Mouse (Mus musculus) spleen, postnatal 14 days (tissue): ENCODE data around the gene Odf4.
"Not testable (repeated sequence)": the region's sequence is repeated elsewhere in the genome, so short reads cannot be mapped to it uniquely, and the experiment has no call there.

Source experiments
- DNase-seq, 2 experiments: peaks; one replicate each; pipeline ENCODE4 v3.0.0; 2021 to 2022; ENCODE audit warnings: low spot score in 2 of 2

Odf4 gene

GRCm38 (mm10) chr11:68946806-68947440, 20.0 kb upstream of the Odf4 start:
- no peak for DNase-seq

DNA sequence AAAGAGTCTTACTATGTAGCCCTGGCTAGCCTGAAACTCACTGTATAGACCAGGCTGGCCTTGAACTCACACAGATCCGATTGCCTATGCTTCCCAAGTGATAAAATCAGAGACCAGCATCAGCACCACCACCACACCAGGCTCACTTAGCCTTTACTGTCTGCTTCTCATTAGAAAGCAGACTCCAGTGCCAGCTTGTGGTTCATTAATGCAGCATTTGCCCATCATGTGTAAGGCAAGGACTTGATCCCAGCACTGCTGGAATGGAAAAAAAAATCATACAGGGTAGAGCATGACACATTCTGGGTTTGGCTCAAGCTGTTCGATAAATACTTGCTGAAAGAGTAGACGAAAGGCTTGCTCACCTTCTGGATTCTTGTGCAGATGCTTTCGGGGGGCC, 19.1 kb upstream of the Odf4 start:
- no peak for DNase-seq

GRCm38 (mm10) chr11:68945245-68945644, 18.4 kb upstream of the Odf4 start:
- no peak for DNase-seq

GRCm38 (mm10) chr11:68942731-68943130, 15.8 kb upstream of the Odf4 start:
- DNase-seq = no peak

GRCm38 (mm10) chr11:68940516-68940915, 13.6 kb upstream of the Odf4 start:
- no peak for DNase-seq

DNA sequence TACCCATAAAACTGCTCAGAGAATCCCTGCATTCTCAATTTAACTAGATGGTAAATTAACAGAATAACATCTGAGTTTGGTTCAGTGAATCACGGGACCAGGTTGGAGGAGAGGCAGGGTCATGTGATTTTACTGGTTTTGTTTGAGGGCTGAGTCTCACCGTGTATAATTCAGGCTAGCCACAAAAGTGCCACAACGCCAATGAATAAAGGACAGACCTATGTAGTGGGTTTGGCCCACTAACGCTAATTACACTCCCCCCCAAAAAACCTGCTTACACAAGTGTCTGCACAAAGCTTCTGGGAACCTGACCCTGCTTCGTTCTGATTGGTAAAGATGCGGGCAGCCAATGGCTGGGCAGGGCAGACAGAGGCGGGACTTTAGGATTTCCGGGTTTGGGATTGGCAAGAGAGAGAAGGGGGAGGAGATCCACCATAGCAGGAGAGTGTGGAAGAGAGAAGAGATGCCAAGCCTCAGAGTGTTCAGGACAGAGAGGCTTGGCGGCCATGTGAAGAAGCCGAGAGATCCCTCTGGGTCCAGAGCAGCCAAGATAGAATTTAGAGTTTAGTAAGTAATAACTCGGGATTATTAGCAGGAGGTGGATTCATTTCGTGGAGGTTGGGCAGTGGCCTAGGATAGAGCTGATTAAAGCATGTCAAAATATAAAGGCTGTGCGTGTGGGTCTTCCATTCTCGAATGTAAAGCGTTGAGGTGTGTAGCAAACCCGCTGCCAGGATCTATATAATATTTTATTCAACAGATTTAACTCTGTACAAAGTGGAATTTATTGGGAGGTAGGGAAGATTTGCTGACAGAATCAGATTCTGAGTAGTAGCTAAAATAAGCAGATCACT, 12.8 kb upstream of the Odf4 start:
- DNase-seq = peak; percentile 56 to 67

DNA sequence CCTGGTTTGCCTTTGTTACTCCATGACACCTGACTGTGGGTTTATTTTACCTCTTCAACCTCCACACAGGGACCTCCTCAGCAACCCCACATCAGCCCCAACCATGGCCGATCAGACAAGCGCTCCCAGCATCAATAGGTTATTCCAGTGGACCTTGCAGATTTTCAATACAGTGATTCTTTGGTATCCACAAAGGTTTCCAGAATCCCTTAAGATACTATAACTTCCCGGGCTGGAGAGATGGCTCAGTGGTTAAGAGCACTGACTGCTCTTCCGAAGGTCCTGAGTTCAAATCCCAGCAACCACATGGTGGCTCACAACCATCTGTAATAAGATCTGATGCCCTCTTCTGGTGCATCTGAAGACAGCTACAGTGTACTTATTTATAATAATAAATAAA, 10.1 kb upstream of the Odf4 start:
- not testable (repeated sequence) for DNase-seq

DNA sequence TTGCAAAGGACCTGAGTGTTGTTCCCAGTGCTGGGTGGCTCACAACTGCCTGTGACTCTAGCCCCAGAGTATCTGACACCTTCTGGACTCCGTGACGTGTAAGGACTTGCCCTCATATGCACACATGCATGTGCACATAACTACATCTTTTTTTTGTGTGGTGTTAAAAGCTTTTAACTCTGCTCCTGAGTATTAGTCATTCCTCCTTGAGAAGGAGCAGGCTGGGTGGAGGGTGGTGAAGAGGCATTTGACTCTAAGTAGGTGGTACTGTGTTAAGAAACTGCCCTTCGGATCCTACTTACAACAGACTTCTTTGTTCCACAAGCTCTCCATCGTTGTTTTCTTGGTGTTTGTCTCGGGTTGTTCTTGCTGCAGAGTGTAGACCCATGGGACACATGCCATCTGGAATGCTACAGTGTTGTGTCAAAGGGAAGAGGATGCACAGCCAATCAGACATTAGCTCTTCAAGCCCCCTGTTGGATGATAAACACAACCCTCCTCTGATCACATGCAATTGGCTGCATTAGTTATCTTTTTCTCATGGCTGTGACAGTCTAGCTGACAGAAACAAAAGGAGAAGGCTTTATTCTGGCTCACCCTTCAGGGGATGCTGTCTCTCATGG, 7.1 kb upstream of the Odf4 start:
- no peak for DNase-seq

DNA sequence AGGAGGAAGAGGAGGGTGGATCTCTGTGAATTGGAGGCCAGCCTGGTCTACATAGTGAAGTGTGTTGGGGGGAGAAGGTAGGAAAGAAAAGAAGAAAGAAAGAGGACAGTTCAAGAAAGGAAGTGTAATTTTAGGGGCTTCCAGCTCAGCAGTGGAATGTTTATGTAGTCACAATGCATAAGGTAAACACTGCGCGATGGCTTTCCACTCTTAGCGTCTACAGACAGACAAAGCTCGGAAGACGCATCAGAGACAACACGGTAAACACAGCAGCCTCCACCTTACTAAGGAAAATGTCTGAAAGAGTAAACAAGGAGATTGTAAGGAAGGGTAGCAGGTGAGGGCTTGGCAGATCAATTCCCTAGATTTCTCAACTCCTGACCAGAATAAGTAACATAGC, 3.1 kb upstream of the Odf4 start:
- no peak for DNase-seq

GRCm38 (mm10) chr11:68924749-68925148, 2.1 kb downstream of the Odf4 start:
- DNase-seq = no peak

DNA sequence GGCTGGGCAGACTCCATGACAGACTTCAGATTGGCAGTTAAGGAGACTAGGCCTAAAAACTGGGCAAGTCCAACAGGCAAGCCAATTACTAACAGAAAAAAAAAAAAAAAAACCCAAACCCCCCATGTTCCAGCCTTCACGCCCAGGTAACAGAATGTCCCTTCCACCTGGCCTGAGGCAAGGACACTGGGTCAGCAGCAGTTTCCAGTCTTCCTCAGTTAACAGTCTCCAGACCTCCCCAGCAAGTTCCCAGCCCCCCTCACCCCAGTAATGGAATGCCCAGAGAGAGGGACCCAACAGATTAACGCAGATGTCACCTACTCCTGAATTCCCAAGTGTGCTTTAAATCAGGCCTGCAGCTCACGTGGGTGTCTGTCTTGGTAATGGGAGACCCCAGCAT, 3.7 kb downstream of the Odf4 start:
- no peak for DNase-seq

DNA sequence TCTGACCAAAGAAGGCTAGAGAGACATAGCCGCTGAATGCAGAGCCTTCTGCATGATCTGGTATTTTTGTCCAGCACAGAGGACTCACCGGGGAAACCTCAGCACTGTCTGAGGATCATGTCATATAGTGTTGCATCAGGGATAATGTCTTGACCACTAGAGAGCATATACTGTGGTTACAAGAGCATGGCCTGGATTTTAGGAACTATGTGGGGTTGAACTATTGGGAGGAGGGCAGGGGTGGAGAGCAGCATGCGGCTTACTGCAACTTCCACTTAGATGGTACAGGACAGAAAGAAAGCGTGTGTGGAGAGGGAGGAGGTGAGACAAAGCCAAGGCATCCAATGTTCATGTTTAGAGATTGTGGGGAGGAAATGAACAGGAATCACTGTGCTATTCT, 12.3 kb downstream of the Odf4 start:
- DNase-seq = no peak

DNA sequence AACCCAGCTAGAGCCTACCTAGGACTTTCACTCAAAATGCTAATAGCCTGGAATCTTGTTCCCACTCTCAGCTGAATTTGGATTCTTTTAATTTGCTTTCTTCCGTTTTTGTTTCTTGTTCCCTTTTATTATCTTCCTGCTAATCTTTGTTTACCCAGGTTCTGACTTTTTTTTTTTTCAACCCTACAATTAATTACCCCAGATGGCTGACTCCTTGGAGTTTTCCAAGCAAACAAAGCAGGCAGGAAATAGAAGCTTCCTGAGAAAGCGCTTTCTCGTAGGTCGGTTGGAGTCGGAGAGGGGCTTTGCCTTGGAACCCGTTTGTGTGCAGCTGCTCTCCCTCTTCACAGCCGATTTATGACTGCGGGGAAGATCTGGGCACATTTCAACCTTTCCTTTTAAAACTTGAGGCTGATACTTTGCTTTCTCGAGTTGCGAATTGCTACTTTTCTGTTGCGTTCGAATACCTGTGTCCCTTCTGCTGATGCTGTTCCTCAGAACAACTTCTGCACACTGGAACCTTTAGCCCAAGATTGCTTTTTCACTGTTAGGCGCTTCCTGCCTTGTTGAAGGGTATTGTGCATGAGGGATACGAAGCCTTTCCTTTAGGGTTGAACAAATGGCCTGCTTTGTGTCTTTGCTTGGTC, 15.2 kb downstream of the Odf4 start:
- DNase-seq = no peak

DNA sequence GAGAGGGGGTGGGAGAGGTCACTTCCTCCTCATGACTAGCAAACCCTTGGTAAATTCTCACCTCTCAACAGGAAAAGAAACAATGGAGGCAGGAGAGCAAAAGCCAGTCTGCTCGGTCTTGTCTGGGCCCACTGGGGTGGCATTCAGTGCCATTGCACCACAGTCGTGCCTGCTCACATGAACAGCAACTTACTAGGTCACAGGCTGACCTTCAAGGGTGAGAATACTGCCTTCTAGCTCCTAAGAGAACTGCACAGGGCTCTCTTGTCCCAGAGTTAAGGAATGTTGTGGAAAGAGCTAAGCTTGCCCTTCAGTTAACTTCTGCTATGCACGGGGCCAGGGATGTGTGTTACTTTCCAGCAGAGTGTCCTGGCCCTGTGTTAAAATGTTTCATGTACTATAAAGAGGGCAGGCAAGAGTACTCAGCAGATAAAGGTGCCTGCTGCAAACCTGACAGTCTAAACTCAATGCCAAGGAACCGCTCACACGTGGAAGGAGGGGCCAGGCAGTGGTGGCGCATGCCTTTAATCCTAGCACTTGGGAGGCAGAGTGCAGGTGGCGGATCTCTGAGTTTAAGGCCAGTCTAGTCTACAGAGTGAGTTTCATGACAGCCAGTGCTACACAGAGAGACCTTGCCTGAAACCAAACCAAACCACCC, 17.9 kb downstream of the Odf4 start:
- no peak for DNase-seq

GRCm38 (mm10) chr11:68907251-68907650, 19.6 kb downstream of the Odf4 start:
- no peak for DNase-seq

DNA sequence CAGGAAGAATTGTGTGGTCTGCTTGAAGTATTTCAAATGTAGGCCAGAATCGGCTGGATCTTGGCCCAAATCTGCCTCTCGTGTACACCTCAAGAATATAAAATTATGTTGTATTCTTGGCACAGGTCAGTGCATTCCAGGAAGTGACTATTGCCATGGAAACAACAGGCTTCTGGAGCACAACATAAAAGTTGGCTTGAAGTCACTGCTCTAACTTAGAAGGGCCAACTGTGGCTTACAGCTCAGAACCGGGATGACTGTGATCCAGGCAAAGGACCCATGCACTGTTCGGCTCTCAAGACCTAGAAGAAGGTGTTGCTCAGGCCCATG, 20.5 kb downstream of the Odf4 start:
- DNase-seq = no peak

GRCm38 (mm10) chr11:68905665-68906460, 21.0 kb downstream of the Odf4 start:
- no peak for DNase-seq

- no peak for DNase-seq
Measured at GRCm38 (mm10) chr11:68905138-68905531, 21.7 kb downstream of the Odf4 start.

GRCm38 (mm10) chr11:68904375-68905137, 22.3 kb downstream of the Odf4 start:
- DNase-seq = peak; percentile 30 to 60

DNA sequence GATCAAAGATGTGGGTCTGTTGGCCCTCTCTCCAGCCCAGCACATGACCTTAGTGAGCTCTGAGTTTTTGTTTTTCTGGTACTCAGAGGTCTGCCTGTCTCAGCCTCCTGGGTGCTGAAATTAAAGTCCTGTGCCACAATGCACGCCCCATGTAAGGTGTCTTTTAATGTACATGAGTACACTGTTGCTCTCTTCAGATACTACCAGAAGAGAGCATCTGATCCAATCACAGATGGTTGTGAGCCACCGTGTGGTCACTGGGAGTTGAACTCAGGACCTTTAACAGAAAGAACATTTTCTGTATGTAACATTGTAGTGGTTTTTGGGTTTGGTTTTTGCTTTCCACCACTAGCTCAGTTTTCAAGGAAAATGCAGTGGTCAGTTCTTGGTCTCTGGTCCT, 23.1 kb downstream of the Odf4 start:
- DNase-seq = no peak
